17 mouse cellular contexts compared by ENCODE assay signal in genomic region chr13:16656110-16656509, GRCm38 (mm10).
A peak's percentile ranks its signal among the peaks of the same experiment; 100 is the strongest.
DNase-seq lines count a peak whose midpoint lies in the region; ATAC-seq and TF ChIP-seq lines count a peak whose summit lies in the region.
"Had no signal": no experiment of that assay in that cellular context is flagged by ENCODE, and none has a peak within 500 bp of the region (broad histone marks: within the 10 kb centered on the region; RNA-seq: fewer than 3 reads in every experiment).

No protein-coding gene starts in this region.

- intact Hi-C loops in left cerebral cortex, postnatal 14 days (cut with DNase I) = no loop called here
- intact Hi-C loops in left cerebral cortex, postnatal 4 days (cut with DNase I) = no loop called here
- intact Hi-C loops in heart, postnatal 36 days (cut with DNase I) = no loop called here

- TF ChIP-seq CTCF in brain, embryonic 14.5 days (IDR thresholded peaks at IDR 0.05; ENCODE audit: borderline replicate concordance, extremely low read depth, insufficient read depth, insufficient read length) = no peak

- peak; percentile 85 for ATAC-seq in frontal cortex, adult (ENCODE audit: low TSS enrichment)
- ATAC-seq: activated CD4-positive, CD25-positive, alpha-beta regulatory T cell, adult 4 months had no signal

- no peak for TF ChIP-seq POLR2A in brain, embryonic 14.5 days (IDR thresholded peaks at IDR 0.05; ENCODE audit: borderline replicate concordance, extremely low read depth, insufficient read depth, insufficient read length, poor library complexity, severe bottlenecking)

- no peak for DNase-seq in frontal cortex, postnatal 10 days (ENCODE audit: low spot score in 2 of 2)
- DNase-seq in left cerebral cortex, postnatal 14 days (ENCODE audit: low spot score in 2 of 2) = peak; percentile 37 to 40
- no peak for DNase-seq in left cerebral cortex, postnatal 4 days
- DNase-seq in brain, embryonic 14.5 days (ENCODE audit: low read depth) = peak; percentile 13
- DNase-seq in layer of hippocampus, adult 9-11 months = peak; percentile 77
- DNase-seq in ovary, postnatal 10 days (ENCODE audit: low spot score) = no peak
- DNase-seq in heart, postnatal 36 days = no peak
- DNase-seq: adrenal gland, postnatal 10 days; cerebellum, adult 8-10 months; cerebellum, postnatal 36 days; embryo, embryonic 11 days; kidney, adult 8-10 months; kidney, postnatal 10 days; lung, embryonic 14.5 days; midbrain, embryonic 14.5 days had no signal

Comparison
In these comparisons a context has a peak if more than half of its experiments do, and no peak if none do; other contexts are left out.
1. DNase-seq: peak in left cerebral cortex, postnatal 14 days (2 of 2), brain, embryonic 14.5 days (single experiment) and layer of hippocampus, adult 9-11 months (single experiment); none in frontal cortex, postnatal 10 days (0 of 2), left cerebral cortex, postnatal 4 days (single experiment), ovary, postnatal 10 days (single experiment) and heart, postnatal 36 days (0 of 2).